Comparison of ENCODE assay signal across 25 mouse cellular contexts in genomic region chr6:134026264-134026663, GRCm38 (mm10).
"Had no signal": no experiment of that assay in that cellular context is flagged by ENCODE, and none has a peak within 500 bp of the region (broad histone marks: within the 10 kb centered on the region; RNA-seq: fewer than 3 reads in every experiment).

No protein-coding gene starts in this region.

- DNase-seq: gastrocnemius, postnatal 10 days; gastrocnemius, postnatal 25 days; heart, adult 2 months; heart, postnatal 10 days; heart, postnatal 36 days; kidney, adult 11 months; kidney, adult 2 months; kidney, adult 9 months; kidney, postnatal 10 days; kidney, postnatal 36 days; layer of hippocampus, adult 9-11 months; layer of hippocampus, postnatal 36 days; left cerebral cortex, postnatal 4 days had no signal

- H3K27me3 ChIP-seq: heart, embryonic 13.5 days; heart, embryonic 15.5 days; hindbrain, embryonic 13.5 days; hindbrain, embryonic 15.5 days; kidney, embryonic 15.5 days; limb, embryonic 13.5 days; limb, embryonic 15.5 days; liver, embryonic 12.5 days had no signal

- H3K4me2 ChIP-seq: heart, embryonic 11.5 days; heart, embryonic 13.5 days; heart, embryonic 15.5 days; hindbrain, embryonic 13.5 days; hindbrain, embryonic 15.5 days; kidney, embryonic 15.5 days; limb, embryonic 13.5 days; limb, embryonic 15.5 days; liver, embryonic 12.5 days had no signal

- ATAC-seq: hindbrain, postnatal 0 days; intestine, embryonic 16.5 days; liver, embryonic 12.5 days had no signal

- H3K27ac ChIP-seq: heart, adult 2 months; heart, embryonic 13.5 days; heart, embryonic 15.5 days; hindbrain, embryonic 13.5 days; hindbrain, embryonic 15.5 days; hindbrain, postnatal 0 days; kidney, embryonic 15.5 days; limb, embryonic 13.5 days; limb, embryonic 15.5 days; liver, embryonic 12.5 days; liver, embryonic 14.5 days had no signal

- H3K4me1 ChIP-seq: heart, embryonic 13.5 days; heart, embryonic 15.5 days; hindbrain, embryonic 13.5 days; hindbrain, embryonic 15.5 days; kidney, embryonic 15.5 days; limb, embryonic 13.5 days; limb, embryonic 15.5 days; liver, embryonic 12.5 days had no signal

- H3K4me3 ChIP-seq: heart, adult 2 months; heart, embryonic 13.5 days; heart, embryonic 15.5 days; hindbrain, embryonic 13.5 days; hindbrain, embryonic 15.5 days; kidney, embryonic 15.5 days; limb, embryonic 13.5 days; limb, embryonic 15.5 days; liver, embryonic 12.5 days had no signal

- H3K9ac ChIP-seq: heart, embryonic 13.5 days; heart, embryonic 15.5 days; hindbrain, embryonic 13.5 days; hindbrain, embryonic 15.5 days; kidney, embryonic 15.5 days; limb, embryonic 13.5 days; limb, embryonic 15.5 days; liver, embryonic 12.5 days; liver, embryonic 14.5 days had no signal

- H3K9me3 ChIP-seq: heart, embryonic 15.5 days; hindbrain, embryonic 15.5 days; kidney, embryonic 15.5 days; limb, embryonic 15.5 days; liver, embryonic 12.5 days had no signal

- H3K36me3 ChIP-seq: heart, embryonic 13.5 days; heart, embryonic 15.5 days; hindbrain, embryonic 13.5 days; hindbrain, embryonic 15.5 days; kidney, embryonic 15.5 days; limb, embryonic 13.5 days; limb, embryonic 15.5 days; liver, embryonic 12.5 days had no signal
